Mouse (Mus musculus): ENCODE data around the gene Vps45. TPM values are rescaled to one million over a fixed set of nuclear protein-coding genes. Genes with fewer than 3 reads are reported as not detected.

Vps45 gene
- total and polyA plus RNA-seq, 3 experiments = 6.1 to 28.7 (median 16.1) TPM

- TF ChIP-seq POLR2AphosphoS5 (IDR thresholded peaks at IDR 0.05; ENCODE audit: insufficient replicate concordance, low read depth, low read length) (no peak), GATA2 (IDR thresholded peaks at IDR 0.05; ENCODE audit: borderline replicate concordance, low read depth, low read length) (no peak), GATA1 (IDR thresholded peaks at IDR 0.05; ENCODE audit: borderline replicate concordance, low read length) (no peak), CTCF (IDR thresholded peaks at IDR 0.05; ENCODE audit: low read depth, low read length) (no peak), TAL1 (conservative IDR thresholded peaks at IDR 0.05; ENCODE audit: low read depth, low read length) (no peak)
- DNase-seq (ENCODE audit: low spot score) (no peak), ATAC-seq (ENCODE audit: extremely low read depth, insufficient number of reproducible peaks, low FRiP score, poor library complexity, severe bottlenecking) (no peak)
- H3K4me3 ChIP-seq (ENCODE audit: low read depth, low read length) = no peak overlapping the region
- H3K36me3 ChIP-seq (replicated peaks) = peaks cover 17% of the 10 kb centered on the region
- no peaks in the 10 kb centered on the region; the same call in 1 of the 2 replicates for H3K27me3 ChIP-seq (ENCODE audit: insufficient read depth, low read length)
- peaks cover 43% of the 10 kb centered on the region for H3K4me1 ChIP-seq (ENCODE audit: insufficient read depth, low read depth, low read length)
- H3K9me3 ChIP-seq (replicated peaks) = no peaks in the 10 kb centered on the region
Observed at GRCm38 (mm10) chr3:96001560-96001959, 56.7 kb downstream of the Vps45 start.

- Histone ChIP-seq H3K27me3 (ENCODE audit: insufficient read depth, low read length) (peaks cover 5% of the 10 kb centered on the region), H3K36me3 (replicated peaks) (peaks cover 17% of the 10 kb centered on the region), H3K4me3 (ENCODE audit: low read depth, low read length) (no peak overlapping the region), H3K4me1 (ENCODE audit: insufficient read depth, low read depth, low read length) (peaks cover 49% of the 10 kb centered on the region), H3K9me3 (replicated peaks) (no peaks in the 10 kb centered on the region)
- ATAC-seq (ENCODE audit: extremely low read depth, insufficient number of reproducible peaks, low FRiP score, poor library complexity, severe bottlenecking) = no peak
- no peak for TF ChIP-seq GATA2 (IDR thresholded peaks at IDR 0.05; ENCODE audit: borderline replicate concordance, low read depth, low read length)
- no peak for TF ChIP-seq POLR2AphosphoS5 (IDR thresholded peaks at IDR 0.05; ENCODE audit: insufficient replicate concordance, low read depth, low read length)
- TF ChIP-seq TAL1 (conservative IDR thresholded peaks at IDR 0.05; ENCODE audit: low read depth, low read length) = no peak
- TF ChIP-seq GATA1 (IDR thresholded peaks at IDR 0.05; ENCODE audit: borderline replicate concordance, low read length) = no peak
- TF ChIP-seq CTCF (IDR thresholded peaks at IDR 0.05; ENCODE audit: low read depth, low read length) = no peak
- DNase-seq (ENCODE audit: low spot score) = no peak
Observed at GRCm38 (mm10) chr3:96000921-96001501, 57.3 kb downstream of the Vps45 start.

DNA sequence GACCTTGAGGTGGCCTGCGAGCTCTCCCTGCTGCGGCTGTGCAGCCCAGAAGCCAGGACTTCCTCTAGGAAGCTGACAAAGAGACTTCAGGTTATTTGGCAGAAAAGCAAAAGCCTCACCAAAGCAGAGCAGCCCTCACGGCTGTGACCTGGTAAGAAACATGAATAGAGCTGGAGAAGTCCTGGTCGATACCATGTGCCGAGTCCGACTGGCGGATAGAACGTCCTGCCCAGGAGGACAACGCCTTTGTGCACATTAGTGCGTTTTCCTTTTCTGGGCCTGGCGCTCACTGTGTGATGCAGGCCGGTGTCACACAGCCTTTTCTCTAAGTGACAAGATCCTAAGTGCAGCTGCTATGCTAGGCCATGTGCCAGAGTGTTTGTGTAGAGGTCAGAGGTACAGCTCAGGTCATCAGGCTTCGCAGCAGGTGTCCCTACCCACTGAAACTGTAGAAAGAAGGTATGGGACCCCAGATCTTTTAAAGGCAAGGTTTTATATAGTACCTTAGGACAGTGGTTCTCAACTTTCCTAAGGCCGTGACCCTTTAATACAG is 58.1 kb downstream of the Vps45 start:
- Histone ChIP-seq H3K9me3 (replicated peaks) (no peaks in the 10 kb centered on the region), H3K4me3 (ENCODE audit: low read depth, low read length) (peak overlapping the region; percentile 63; the same call in 1 of the 2 replicates), H3K36me3 (replicated peaks) (peaks cover 17% of the 10 kb centered on the region), H3K4me1 (ENCODE audit: insufficient read depth, low read depth, low read length) (peaks cover 54% of the 10 kb centered on the region), H3K27me3 (ENCODE audit: insufficient read depth, low read length) (peaks cover 10% of the 10 kb centered on the region)
- ATAC-seq (ENCODE audit: extremely low read depth, insufficient number of reproducible peaks, low FRiP score, poor library complexity, severe bottlenecking) = no peak
- no peak for DNase-seq (ENCODE audit: low spot score)
- no peak for TF ChIP-seq POLR2AphosphoS5 (IDR thresholded peaks at IDR 0.05; ENCODE audit: insufficient replicate concordance, low read depth, low read length)
- no peak for TF ChIP-seq GATA1 (IDR thresholded peaks at IDR 0.05; ENCODE audit: borderline replicate concordance, low read length)
- TF ChIP-seq TAL1 (conservative IDR thresholded peaks at IDR 0.05; ENCODE audit: low read depth, low read length) = no peak
- no peak for TF ChIP-seq CTCF (IDR thresholded peaks at IDR 0.05; ENCODE audit: low read depth, low read length)
- TF ChIP-seq GATA2 (IDR thresholded peaks at IDR 0.05; ENCODE audit: borderline replicate concordance, low read depth, low read length) = no peak

DNA sequence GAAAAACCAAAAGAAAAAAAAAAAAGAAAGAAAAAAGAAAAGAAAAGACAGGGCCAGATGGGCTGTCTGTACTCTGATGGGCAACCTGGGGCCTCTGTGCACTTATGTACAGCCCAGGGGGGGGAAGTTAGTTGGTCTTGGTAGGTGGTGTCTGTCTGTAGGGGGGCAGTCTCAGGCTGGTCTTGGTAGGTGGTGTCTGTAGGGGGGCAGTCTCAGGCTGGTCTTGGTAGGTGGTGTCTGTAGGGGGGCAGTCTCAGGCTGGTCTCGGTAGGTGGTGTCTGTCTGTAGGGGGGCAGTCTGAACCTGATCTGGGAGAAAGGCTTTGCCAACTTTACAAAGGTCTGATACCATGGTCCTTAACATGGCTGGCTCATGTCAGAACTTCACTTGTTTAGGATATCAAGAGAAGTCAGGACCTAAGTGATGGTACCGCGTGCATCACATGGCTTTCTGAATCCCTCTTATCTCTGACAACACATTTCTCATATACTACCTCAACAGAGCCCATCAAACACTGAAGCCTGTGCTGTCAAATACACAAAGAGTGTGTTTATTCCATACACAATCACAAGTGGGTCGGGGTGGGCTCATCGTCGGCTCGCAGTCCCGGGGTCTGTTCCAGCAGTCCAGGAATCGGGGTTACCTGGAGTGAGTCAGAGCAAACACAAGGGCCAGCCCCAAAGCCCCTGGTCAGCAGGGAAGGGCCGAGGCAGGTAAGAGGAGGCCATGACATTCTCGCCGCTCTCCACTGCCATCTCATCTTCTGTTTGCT is 58.8 kb downstream of the Vps45 start:
- H3K9me3 ChIP-seq (replicated peaks) = no peaks in the 10 kb centered on the region
- peak; percentile 87 for ATAC-seq (ENCODE audit: extremely low read depth, insufficient number of reproducible peaks, low FRiP score, poor library complexity, severe bottlenecking)
- TF ChIP-seq TAL1 (conservative IDR thresholded peaks at IDR 0.05; ENCODE audit: low read depth, low read length) (peak; percentile 76), CTCF (IDR thresholded peaks at IDR 0.05; ENCODE audit: low read depth, low read length) (no peak)
- H3K4me3 ChIP-seq (ENCODE audit: low read depth, low read length) = peak overlapping the region; percentile 63; the same call in 1 of the 2 replicates
- peaks cover 61% of the 10 kb centered on the region for H3K4me1 ChIP-seq (ENCODE audit: insufficient read depth, low read depth, low read length)
- H3K36me3 ChIP-seq (replicated peaks) = peaks cover 17% of the 10 kb centered on the region
- no peak for DNase-seq (ENCODE audit: low spot score)
- peaks cover 16% of the 10 kb centered on the region for H3K27me3 ChIP-seq (ENCODE audit: insufficient read depth, low read length)

DNA sequence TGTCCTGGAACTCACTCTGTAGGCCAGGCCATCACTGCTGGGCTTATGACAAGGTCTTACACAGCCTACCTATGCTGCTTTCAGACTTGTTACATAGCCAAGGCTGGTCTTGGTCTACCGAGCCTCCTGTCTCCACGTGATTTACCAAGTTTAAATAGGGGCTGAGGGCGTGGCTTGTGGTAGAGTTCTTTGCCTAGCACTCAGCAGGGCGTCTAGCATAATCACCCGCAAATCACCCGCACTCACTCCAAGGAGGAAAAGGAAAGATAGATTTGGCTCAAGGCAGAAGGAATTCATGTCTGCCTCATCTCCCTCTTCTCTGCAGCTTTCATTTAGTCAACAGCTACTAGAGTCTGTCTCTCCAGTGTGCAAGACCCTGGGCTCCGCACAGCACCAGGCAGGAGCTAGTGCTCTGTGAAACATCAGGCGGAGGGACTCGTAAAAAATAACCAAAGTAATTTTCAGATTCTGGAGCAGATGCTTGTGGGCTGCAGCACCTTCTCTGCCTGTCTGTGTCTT is 61.0 kb downstream of the Vps45 start:
- ATAC-seq (ENCODE audit: extremely low read depth, insufficient number of reproducible peaks, low FRiP score, poor library complexity, severe bottlenecking) (no peak), DNase-seq (ENCODE audit: low spot score) (no peak)
- H3K36me3 ChIP-seq (replicated peaks) = peaks cover 11% of the 10 kb centered on the region
- H3K4me3 ChIP-seq (ENCODE audit: low read depth, low read length) = no peak overlapping the region
- no peak for TF ChIP-seq GATA2 (IDR thresholded peaks at IDR 0.05; ENCODE audit: borderline replicate concordance, low read depth, low read length)
- no peak for TF ChIP-seq GATA1 (IDR thresholded peaks at IDR 0.05; ENCODE audit: borderline replicate concordance, low read length)
- TF ChIP-seq CTCF (IDR thresholded peaks at IDR 0.05; ENCODE audit: low read depth, low read length) = no peak
- TF ChIP-seq TAL1 (conservative IDR thresholded peaks at IDR 0.05; ENCODE audit: low read depth, low read length) = no peak
- no peak for TF ChIP-seq POLR2AphosphoS5 (IDR thresholded peaks at IDR 0.05; ENCODE audit: insufficient replicate concordance, low read depth, low read length)
- peaks cover 71% of the 10 kb centered on the region for H3K4me1 ChIP-seq (ENCODE audit: insufficient read depth, low read depth, low read length)
- H3K9me3 ChIP-seq (replicated peaks) = no peaks in the 10 kb centered on the region
- peaks cover 38% of the 10 kb centered on the region for H3K27me3 ChIP-seq (ENCODE audit: insufficient read depth, low read length)

DNA sequence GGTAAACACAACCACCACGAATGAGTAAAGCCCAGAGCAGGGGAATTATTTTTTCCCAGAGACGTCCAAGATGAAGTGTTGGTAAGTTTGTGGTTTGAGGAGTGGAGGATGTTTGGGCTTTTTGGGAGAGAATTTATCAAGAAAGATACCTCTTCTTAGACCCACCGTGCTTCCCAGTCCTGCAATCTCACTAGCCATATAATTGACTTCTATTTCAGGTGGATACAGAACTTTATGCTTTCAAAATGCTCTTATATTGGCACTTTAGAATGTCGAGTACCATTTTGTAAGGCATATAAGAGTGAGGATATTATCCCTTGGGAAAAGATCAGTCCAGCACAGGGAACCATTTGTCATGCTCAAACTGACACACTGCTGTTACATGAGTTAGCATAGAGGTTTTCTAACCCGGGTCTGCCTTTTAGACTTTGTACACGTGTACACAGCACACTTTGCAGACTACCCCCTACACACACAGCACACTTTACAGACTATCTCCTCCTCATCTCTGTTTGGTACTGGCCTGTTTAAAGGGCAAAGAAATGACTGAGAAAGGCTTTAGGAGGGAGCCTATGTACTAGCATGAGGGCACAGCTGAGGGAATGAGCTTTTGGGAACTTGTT is 61.7 kb downstream of the Vps45 start:
- ATAC-seq (ENCODE audit: extremely low read depth, insufficient number of reproducible peaks, low FRiP score, poor library complexity, severe bottlenecking) (no peak), DNase-seq (ENCODE audit: low spot score) (no peak)
- Histone ChIP-seq H3K4me3 (ENCODE audit: low read depth, low read length) (peak overlapping the region; percentile 72; the same call in 1 of the 2 replicates), H3K27me3 (ENCODE audit: insufficient read depth, low read length) (peaks cover 39% of the 10 kb centered on the region), H3K36me3 (replicated peaks) (peaks cover 10% of the 10 kb centered on the region), H3K9me3 (replicated peaks) (no peaks in the 10 kb centered on the region), H3K4me1 (ENCODE audit: insufficient read depth, low read depth, low read length) (peaks cover 71% of the 10 kb centered on the region)
- TF ChIP-seq CTCF (IDR thresholded peaks at IDR 0.05; ENCODE audit: low read depth, low read length) = no peak
